Mouse (Mus musculus) kidney, embryonic 16.5 days (tissue): Measurements from ENCODE around the gene Sos1. TPM values are rescaled to one million over a fixed set of nuclear protein-coding genes. Genes with fewer than 3 reads are reported as not detected.

Source experiments
- ATAC-seq: fragments of 200-750 bp; cut with Nextera tagmentation; 2 replicates; pipeline ENCODE4 v1.8.0; 2017; ENCODE audit warnings: moderate TSS enrichment; ENCODE audit not compliant: low FRiP score, low TSS enrichment
- H3K27ac ChIP-seq: fragments of 300-500 bp; sonication (generic); 2 replicates; pipeline ENCODE4 v1.5.1; 2014; ENCODE audit warnings: low read length
- H3K27me3 ChIP-seq: fragments of 300-500 bp; sonication (generic); 2 replicates; pipeline ENCODE4 v1.6.1; 2014; ENCODE audit warnings: low read length, control low read depth, mixed read lengths; ENCODE audit not compliant: insufficient read depth
- H3K36me3 ChIP-seq: fragments of 300-500 bp; sonication (generic); 2 replicates; pipeline ENCODE4 v1.6.1; 2014; ENCODE audit warnings: low read length, control low read depth, mixed read lengths; ENCODE audit not compliant: insufficient read depth
- H3K4me1 ChIP-seq: fragments of 300-500 bp; sonication (generic); 2 replicates; pipeline ENCODE4 v1.6.1; 2014; ENCODE audit warnings: low read length, control low read depth, mixed read lengths; ENCODE audit not compliant: insufficient read depth
- H3K4me2 ChIP-seq: fragments of 300-500 bp; sonication (generic); replicated peaks from 2 replicates; pipeline ENCODE4 v1.6.1; 2014; ENCODE audit warnings: low read depth, low read length
- H3K4me3 ChIP-seq: fragments of 300-500 bp; sonication (generic); 2 replicates; pipeline ENCODE4 v1.5.1; 2014; ENCODE audit warnings: mild to moderate bottlenecking, low read length
- H3K9ac ChIP-seq: fragments of 300-500 bp; sonication (generic); replicated peaks from 2 replicates; pipeline ENCODE4 v1.6.1; 2014; ENCODE audit warnings: low read length
- H3K9me3 ChIP-seq: fragments of 300-500 bp; sonication (generic); 2 replicates; pipeline ENCODE4 v1.6.1; 2016; ENCODE audit warnings: low read length, control low read depth
- WGBS: fragments of 180-500 bp; shearing (Covaris S2); extraction: QIAGEN DNeasy Blood & Tissue Kit; methylation state at CpG from one replicate; pipeline ENCODE4 v1.1.7; 2014; 5-methylcytosine and 5-hydroxymethylcytosine counted together
- polyA plus RNA-seq: library from polyadenylated mRNA; unstranded; fragments of >200 nt; fragmentation: Nextera tagmentation; extraction: Ambion mirVana; gene quantifications from 2 replicates; pipeline ENCODE4 v1.2.1, GENCODE M21; 2015

Gene Sos1
- polyA plus RNA-seq, 1 experiment from 2014 or later: 3.9 TPM

- WGBS: 52% methylated on average over 6 of the region's 6 CpGs
- Histone ChIP-seq H3K27ac (no peak overlapping the region), H3K4me3 (no peak overlapping the region), H3K4me2 (no peak overlapping the region), H3K9ac (no peak overlapping the region), H3K4me1 (peaks cover 5% of the 10 kb centered on the region; the same call in 1 of the 2 replicates), H3K27me3 (no peaks in the 10 kb centered on the region), H3K36me3 (no peaks in the 10 kb centered on the region), H3K9me3 (no peaks in the 10 kb centered on the region)
- ATAC-seq: no peak
These were observed 133.0 kb downstream of the Sos1 start for GRCm38 (mm10) chr17:80347234-80347633.

DNA sequence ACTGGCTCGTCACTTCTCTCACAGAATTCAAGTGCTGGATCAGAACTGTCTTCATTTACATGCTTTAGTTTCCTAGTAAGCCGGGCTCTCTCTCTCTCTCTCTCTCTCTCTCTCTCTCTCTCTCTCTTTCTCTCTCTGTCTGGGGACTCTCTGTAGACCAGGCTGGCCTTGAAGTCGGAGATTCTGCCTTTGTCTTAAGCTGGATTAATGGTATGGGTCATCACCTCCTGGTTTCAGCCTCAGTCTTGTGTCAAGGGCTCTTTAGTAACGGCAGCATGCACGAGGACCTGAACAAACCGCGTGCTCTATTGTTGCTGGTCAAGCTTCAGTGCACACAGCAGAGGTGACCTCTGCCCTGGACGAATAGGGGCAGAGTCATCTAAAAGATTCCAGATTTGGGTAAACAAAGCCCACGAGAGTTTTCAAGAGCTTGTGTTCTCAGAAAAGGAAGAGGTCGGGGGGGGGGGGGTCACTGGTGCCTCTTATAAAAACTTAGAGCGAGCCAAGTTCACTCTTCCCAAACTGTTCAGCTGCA, 133.6 kb downstream of the Sos1 start:
- no peak overlapping the region for H3K4me2 ChIP-seq
- no peaks in the 10 kb centered on the region for H3K27me3 ChIP-seq
- ATAC-seq: no peak
- H3K9me3 ChIP-seq: no peaks in the 10 kb centered on the region
- no peak overlapping the region for H3K27ac ChIP-seq
- H3K36me3 ChIP-seq: no peaks in the 10 kb centered on the region
- no peak overlapping the region for H3K4me3 ChIP-seq
- WGBS: 38% methylated on average over 11 of the region's 11 CpGs
- H3K9ac ChIP-seq: no peak overlapping the region
- H3K4me1 ChIP-seq: peaks cover 5% of the 10 kb centered on the region; the same call in 1 of the 2 replicates

- Histone ChIP-seq H3K4me2 (no peak overlapping the region), H3K9me3 (no peaks in the 10 kb centered on the region), H3K4me1 (peaks cover 5% of the 10 kb centered on the region; the same call in 1 of the 2 replicates), H3K27ac (no peak overlapping the region), H3K4me3 (no peak overlapping the region), H3K36me3 (no peaks in the 10 kb centered on the region), H3K9ac (no peak overlapping the region), H3K27me3 (no peaks in the 10 kb centered on the region)
- ATAC-seq: no peak
- WGBS: 77% methylated on average over 4 of the region's 4 CpGs
These were observed 135.0 kb downstream of the Sos1 start for GRCm38 (mm10) chr17:80345277-80345676.

Other genes starting within 250 kb of the Sos1 start
- gene Morn2, start 190.2 kb downstream of the Sos1 start, polyA plus RNA-seq: 38.9 and 39.7 TPM in 2 replicates
- 15.4 and 15.9 TPM in 2 replicates for gene Dhx57, start 190.0 kb downstream of the Sos1 start, polyA plus RNA-seq
- gene Arhgef33, start 173.0 kb downstream of the Sos1 start, polyA plus RNA-seq: 0.55 and 0.92 TPM in 2 replicates
- gene Gm10190, start 106.9 kb downstream of the Sos1 start, polyA plus RNA-seq: 1.1 TPM in 2 replicates
- gene Cdkl4, start 97.4 kb upstream of the Sos1 start, polyA plus RNA-seq: 0.80 and 0.99 TPM in 2 replicates
- gene Map4k3, start 248.0 kb upstream of the Sos1 start, polyA plus RNA-seq: 22.8 and 23.4 TPM in 2 replicates